Mouse (Mus musculus) CH12F3 (cell line): ENCODE data around the gene Ctsl.

Experiments used
- in situ Hi-C: fragments of 300-500 bp; cut with MboI; formaldehyde crosslinking; loops from 2 replicates; pipeline ENCODE4 v1.14.3; 2020; ENCODE audit warnings: low sequenced_read_pairs

Gene Ctsl

GRCm38 (mm10) chr13:64375160-64375559, 4.5 kb upstream of the Ctsl start:
- in situ Hi-C loops: no loop called here

GRCm38 (mm10) chr13:64373695-64374094, 3.0 kb upstream of the Ctsl start:
- in situ Hi-C loops: no loop called here

GRCm38 (mm10) chr13:64369805-64370172, 901 bp downstream of the Ctsl start:
- in situ Hi-C loops: no loop called here

- in situ Hi-C loops: no loop called here
Measured at GRCm38 (mm10) chr13:64368596-64368995, 2.1 kb downstream of the Ctsl start.

GRCm38 (mm10) chr13:64367615-64368014, 3.1 kb downstream of the Ctsl start:
- in situ Hi-C loops: no loop called here

GRCm38 (mm10) chr13:64365326-64365725, 5.4 kb downstream of the Ctsl start:
- in situ Hi-C loops: no loop called here

GRCm38 (mm10) chr13:64364258-64364657, 6.4 kb downstream of the Ctsl start:
- in situ Hi-C loops: no loop called here

GRCm38 (mm10) chr13:64362139-64362538, 8.6 kb downstream of the Ctsl start:
- in situ Hi-C loops: no loop called here

- in situ Hi-C loops: no loop called here
Measured at GRCm38 (mm10) chr13:64361020-64361419, 9.7 kb downstream of the Ctsl start.

GRCm38 (mm10) chr13:64359702-64360101, 11.0 kb downstream of the Ctsl start:
- in situ Hi-C loops: no loop called here

- in situ Hi-C loops: no loop called here
Measured at GRCm38 (mm10) chr13:64358476-64358875, 12.2 kb downstream of the Ctsl start.

GRCm38 (mm10) chr13:64357389-64357788, 13.3 kb downstream of the Ctsl start:
- in situ Hi-C loops: no loop called here

- in situ Hi-C loops: no loop called here
Measured at GRCm38 (mm10) chr13:64349474-64349873, 21.2 kb downstream of the Ctsl start.

GRCm38 (mm10) chr13:64344082-64344501, 26.6 kb downstream of the Ctsl start:
- in situ Hi-C loops: no loop called here

- in situ Hi-C loops: no loop called here
Measured at GRCm38 (mm10) chr13:64343598-64343997, 27.1 kb downstream of the Ctsl start.

GRCm38 (mm10) chr13:64335546-64336132, 35.1 kb downstream of the Ctsl start:
- in situ Hi-C loops: no loop called here

GRCm38 (mm10) chr13:64333102-64333501, 37.6 kb downstream of the Ctsl start:
- in situ Hi-C loops: no loop called here

- in situ Hi-C loops: no loop called here
Measured at GRCm38 (mm10) chr13:64332321-64332720, 38.4 kb downstream of the Ctsl start.

- in situ Hi-C loops: no loop called here
Measured at GRCm38 (mm10) chr13:64322561-64323281, 48.0 kb downstream of the Ctsl start.

GRCm38 (mm10) chr13:64320334-64320733, 50.4 kb downstream of the Ctsl start:
- in situ Hi-C loops: no loop called here

- in situ Hi-C loops: loop anchor here (10.0 kb wide), 1 partner anchor 115 kb away; the partner anchor contains the start of gene Cdk20
Measured at GRCm38 (mm10) chr13:64319782-64320181, 50.9 kb downstream of the Ctsl start.

GRCm38 (mm10) chr13:64318355-64318754, 52.3 kb downstream of the Ctsl start:
- in situ Hi-C loops: loop anchor here (10.0 kb wide), 1 partner anchor 116 kb away; the partner anchor contains the start of gene Cdk20
